Mouse (Mus musculus) heart, postnatal 36 days (tissue): ENCODE data around the gene Prelid3b. TPM values are rescaled to one million over a fixed set of nuclear protein-coding genes. Genes with fewer than 3 reads are reported as not detected.
A peak's percentile ranks its signal among the peaks of the same experiment; 100 is the strongest.

Experiments
- DNase-seq, 2 experiments: peaks; one replicate each; pipeline ENCODE4 v3.0.0; 2021 to 2022
- intact Hi-C: fragments of 180-260 bp; cut with DNase I; formaldehyde crosslinking; loops from one replicate; pipeline ENCODE4 v1.15.1; 2025
- total RNA-seq, 2 experiments: library from RNA; stranded (reverse); gene quantifications; 2 replicates each; pipeline ENCODE4 v1.2.3; 2021

Prelid3b gene
- total RNA-seq, 2 experiments from 2014 or later: 56.5 to 65.8 TPM

GRCm38 (mm10) chr2:174463789-174464523 lies 8.9 kb downstream of the Prelid3b start, which contains the start of gene Atp5e:
Gene Atp5e, minus strand, starts transcription at chr2:174464105.
- intact Hi-C loops: loop anchor here (10.0 kb wide), 1 partner anchor 799 kb away; no protein-coding TSS in a partner anchor
- peak; percentile 94 for DNase-seq

GRCm38 (mm10) chr2:174463370-174463769 lies 9.5 kb downstream of the Prelid3b start:
- intact Hi-C loops: loop anchor here (10.0 kb wide), 1 partner anchor 799 kb away; no protein-coding TSS in a partner anchor
- peak in 1 of 2 experiments; percentile 14 for DNase-seq

GRCm38 (mm10) chr2:174459365-174459764 lies 13.5 kb downstream of the Prelid3b start:
- intact Hi-C loops: no loop called here
- DNase-seq: no peak

- no peak for DNase-seq
- intact Hi-C loops: loop anchor here (1.0 kb wide), 1 partner anchor 142 kb away; no protein-coding TSS in a partner anchor
These were observed 19.2 kb downstream of the Prelid3b start for GRCm38 (mm10) chr2:174453681-174454080.

GRCm38 (mm10) chr2:174450353-174450752 lies 22.5 kb downstream of the Prelid3b start, which contains the start of gene Tubb1:
Gene Tubb1, plus strand, starts transcription at chr2:174450695.
- no peak for DNase-seq
- intact Hi-C loops: no loop called here

GRCm38 (mm10) chr2:174448405-174448804 lies 24.5 kb downstream of the Prelid3b start:
- no peak for DNase-seq
- intact Hi-C loops: no loop called here

- intact Hi-C loops: no loop called here
- no peak for DNase-seq
These were observed 26.0 kb downstream of the Prelid3b start for GRCm38 (mm10) chr2:174446905-174447304.

GRCm38 (mm10) chr2:174446492-174446891 lies 26.4 kb downstream of the Prelid3b start:
- intact Hi-C loops: no loop called here
- no peak for DNase-seq

GRCm38 (mm10) chr2:174445018-174445417 lies 27.9 kb downstream of the Prelid3b start:
- intact Hi-C loops: no loop called here
- no peak for DNase-seq

- intact Hi-C loops: no loop called here
These were observed 28.5 kb downstream of the Prelid3b start for GRCm38 (mm10) chr2:174444359-174444758.

GRCm38 (mm10) chr2:174443046-174443445 lies 29.8 kb downstream of the Prelid3b start:
- no peak for DNase-seq
- intact Hi-C loops: no loop called here

More at GRCm38 (mm10) chr2:174444359-174444758, 28.5 kb downstream of the Prelid3b start:
- DNase-seq: no peak

- intact Hi-C loops: no loop called here
- DNase-seq: peak in 1 of 2 experiments; percentile 6
These were observed 30.4 kb downstream of the Prelid3b start for GRCm38 (mm10) chr2:174442460-174442859.

GRCm38 (mm10) chr2:174441898-174442297 lies 31.0 kb downstream of the Prelid3b start:
- intact Hi-C loops: no loop called here
- no peak for DNase-seq

GRCm38 (mm10) chr2:174439961-174440360 lies 32.9 kb downstream of the Prelid3b start:
- no peak for DNase-seq
- intact Hi-C loops: loop anchor here (2.0 kb wide), 1 partner anchor 33 kb away; the partner anchor contains the start of gene Prelid3b

- intact Hi-C loops: loop anchor here (2.0 kb wide), 1 partner anchor 33 kb away; the partner anchor contains the start of gene Prelid3b
- no peak for DNase-seq
These were observed 33.4 kb downstream of the Prelid3b start for GRCm38 (mm10) chr2:174439450-174439838.

- intact Hi-C loops: loop anchor here (2.0 kb wide), 1 partner anchor 34 kb away; the partner anchor contains the start of gene Prelid3b
- DNase-seq: peak; percentile 77 to 79
These were observed 34.0 kb downstream of the Prelid3b start, which contains the start of gene Ctsz for GRCm38 (mm10) chr2:174438737-174439449. Gene Ctsz, minus strand, starts transcription at chr2:174439039.

GRCm38 (mm10) chr2:174438181-174438580 lies 34.7 kb downstream of the Prelid3b start:
- DNase-seq: no peak
- intact Hi-C loops: loop anchor here (2.0 kb wide), 1 partner anchor 35 kb away; the partner anchor contains the start of gene Prelid3b

GRCm38 (mm10) chr2:174437697-174437982 lies 35.2 kb downstream of the Prelid3b start:
- DNase-seq: peak; percentile 26 to 38
- intact Hi-C loops: no loop called here

- DNase-seq: no peak
- intact Hi-C loops: no loop called here
These were observed 35.8 kb downstream of the Prelid3b start for GRCm38 (mm10) chr2:174436916-174437696.

- peak in 1 of 2 experiments; percentile 29 for DNase-seq
These were observed 36.7 kb downstream of the Prelid3b start for GRCm38 (mm10) chr2:174436076-174436701.

More at GRCm38 (mm10) chr2:174436076-174436701, 36.7 kb downstream of the Prelid3b start:
- intact Hi-C loops: no loop called here
